Comparison of ENCODE assay signal across 8 mouse cellular contexts in the genomic region with DNA sequence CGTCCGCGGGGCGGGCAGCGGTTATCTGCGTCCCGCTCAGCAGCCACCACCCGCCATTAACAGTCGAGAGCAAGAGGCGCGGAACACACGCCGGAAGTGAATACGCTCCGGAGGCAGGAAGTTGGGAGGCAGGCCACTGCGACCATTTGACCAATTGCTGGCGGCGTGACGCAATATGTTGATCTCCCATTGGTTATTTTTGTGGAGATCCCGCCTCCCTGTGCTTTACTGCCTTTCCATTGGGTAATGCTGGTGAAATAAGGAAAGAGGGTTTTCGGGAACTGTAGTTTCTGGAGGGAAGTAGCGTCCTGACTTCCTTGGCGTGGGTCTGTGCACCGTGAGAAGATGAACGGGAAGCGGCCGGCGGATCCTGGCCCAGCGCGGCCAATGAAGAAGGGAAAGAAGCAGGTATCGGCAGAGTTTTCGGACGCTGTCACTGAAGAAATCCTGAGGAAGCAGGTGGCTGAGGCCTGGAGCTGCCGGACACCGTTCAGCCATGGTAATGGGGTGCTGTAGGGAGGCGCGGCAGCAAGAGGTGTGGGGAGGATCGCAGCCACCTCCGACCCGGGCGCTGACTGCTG. TPM values are rescaled to one million over a fixed set of nuclear protein-coding genes. Genes with fewer than 3 reads are reported as not detected.
A peak's percentile ranks its signal among the peaks of the same experiment; 100 is the strongest.
DNase-seq lines count a peak whose midpoint lies in the region; ATAC-seq lines count a peak whose summit lies in the region.

A gene (minus strand): TSS at position 88 of the 581 bp plus-strand sequence.
A gene (plus strand): TSS at position 255 of the 581 bp plus-strand sequence.

- intact Hi-C loops in gastrocnemius, postnatal 14 days (cut with DNase I; ENCODE audit: low total_unique reads), result no loop called here
- intact Hi-C loops in left cerebral cortex, postnatal 10 days (cut with DNase I), result no loop called here

- ATAC-seq in inflammation-experienced regulatory T-cells, adult 6 months, result peak; percentile 98
- ATAC-seq in megakaryocyte-erythroid progenitor cell, adult 5-6 weeks (replicated peaks; ENCODE audit: low FRiP score, low TSS enrichment, poor library complexity, severe bottlenecking), result peak; percentile 97

- DNase-seq in adrenal gland, adult (ENCODE audit: inconsistent age in 2 of 2, low spot score in 1 of 2), result peak; percentile 95 to 98
- peak; percentile 100 for DNase-seq in embryo, embryonic 10.5 days (ENCODE audit: low spot score)
- peak; percentile 90 for DNase-seq in gastrocnemius, postnatal 14 days
- peak; percentile 95 to 98 for DNase-seq in left cerebral cortex, postnatal 10 days (ENCODE audit: extremely low spot score in 1 of 2, low spot score in 2 of 2)
- peak; percentile 92 for DNase-seq in right cerebral cortex, postnatal 25 days
- DNase-seq in urinary bladder, postnatal 4 days (ENCODE audit: low spot score in 2 of 2), result peak; percentile 90

RNA-seq across cellular contexts. Expression of the first gene that starts in this region (rescaled TPM):
- total RNA-seq in gastrocnemius, postnatal 14 days (2021), result 10 to 100 TPM; 14.6 to 18.5 TPM
- 100 to 1,000 TPM in 1 of 3 experiments, 10 to 100 TPM in 2; 60.1 to 163 (median 82.0) TPM for polyA plus RNA-seq in inflammation-experienced regulatory T-cells, adult 6 months (2017; shearing (Covaris generic))
- 10 to 100 TPM; 66.4 to 75.8 TPM for total RNA-seq in left cerebral cortex, postnatal 10 days (2021)
- 122 and 145 TPM in 2 replicates for total RNA-seq in megakaryocyte-erythroid progenitor cell, adult 5-6 weeks (2014; fragmentation: Nextera tagmentation)
- 68.2 and 81.4 TPM in 2 replicates for total RNA-seq in megakaryocyte-erythroid progenitor cell, adult 5-6 weeks (2017)

RNA-seq across cellular contexts. Expression of the second gene that starts in this region (rescaled TPM):
- 10 to 100 TPM; 14.5 to 15.2 TPM for total RNA-seq in gastrocnemius, postnatal 14 days (2021)
- 10 to 100 TPM; 16.7 to 23.2 (median 22.4) TPM for polyA plus RNA-seq in inflammation-experienced regulatory T-cells, adult 6 months (2017; shearing (Covaris generic))
- 10 to 100 TPM; 36.7 to 38.1 TPM for total RNA-seq in left cerebral cortex, postnatal 10 days (2021)
- total RNA-seq in megakaryocyte-erythroid progenitor cell, adult 5-6 weeks (2014; fragmentation: Nextera tagmentation), result 17.2 and 19.0 TPM in 2 replicates
- total RNA-seq in megakaryocyte-erythroid progenitor cell, adult 5-6 weeks (2017), result 8.4 and 11.3 TPM in 2 replicates

Comparison
In these comparisons a context has a peak if more than half of its experiments do, and no peak if none do; other contexts are left out.
1. Peak in every context shown above with its lines: DNase-seq and ATAC-seq.